Mouse (Mus musculus): ENCODE measurements around the gene Wdr24.

The Wdr24 gene

DNA sequence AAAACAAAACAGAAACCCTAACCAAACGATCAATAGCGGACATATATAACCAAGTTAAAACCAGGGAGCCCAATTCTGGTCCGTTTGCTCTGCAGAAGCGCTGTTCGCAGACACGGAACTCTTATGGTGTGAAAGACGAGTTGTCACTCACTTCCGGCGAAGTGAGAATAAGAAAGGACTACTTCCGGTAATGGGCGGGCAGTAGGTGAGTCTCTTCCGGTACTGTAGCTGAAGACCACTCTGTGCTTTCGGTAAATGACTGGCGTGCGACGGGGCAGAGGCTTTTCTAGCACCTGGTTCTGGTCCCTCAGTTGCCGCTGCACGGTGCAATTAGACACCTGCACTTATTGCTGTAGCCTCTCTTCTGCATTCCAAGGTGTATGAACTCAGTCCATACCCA is at the start of gene Wdr24:
Gene Wdr24, plus strand, starts transcription at position 176 of the 400 bp plus-strand sequence.
- peak; percentile 82 to 94 for DNase-seq (ENCODE audit: inconsistent age in 2 of 2, low spot score in 1 of 2)

DNA sequence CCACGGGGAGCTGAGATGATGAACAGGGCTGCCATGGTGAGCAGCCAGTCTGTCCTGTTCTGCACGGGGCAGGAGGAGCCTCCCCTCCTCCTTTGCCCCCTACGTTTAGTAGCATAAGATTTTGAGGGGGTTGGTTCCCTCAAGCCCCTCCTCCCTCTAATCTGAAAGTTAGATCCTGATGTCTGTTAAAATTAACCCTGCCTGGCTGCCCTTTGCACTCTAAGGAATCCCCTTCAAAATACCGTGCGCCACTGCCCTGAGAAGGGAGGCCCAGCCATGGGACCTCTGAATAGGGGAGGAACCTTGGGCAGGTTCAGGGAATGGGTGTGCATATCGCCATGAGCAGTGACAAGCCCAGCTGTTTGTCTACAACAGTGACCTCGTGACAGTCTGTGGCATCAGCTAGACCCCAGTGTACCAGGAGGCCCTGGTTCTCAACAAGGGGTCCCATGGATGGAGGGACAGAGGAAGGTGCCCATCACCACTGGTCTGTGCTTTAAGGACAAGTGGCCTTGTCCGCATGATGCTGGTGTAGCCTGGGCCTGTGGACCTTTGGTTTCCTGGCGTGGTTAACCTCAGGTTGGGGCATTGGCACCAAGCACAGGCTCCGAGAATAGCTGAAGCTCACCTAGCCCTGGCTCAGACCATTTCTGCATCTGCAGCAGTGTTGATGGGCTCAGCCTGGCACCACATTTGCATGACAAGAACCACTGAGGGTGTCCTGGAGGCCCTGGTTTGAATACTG is 47.9 kb upstream of the Wdr24 start:
- DNase-seq (ENCODE audit: inconsistent age in 2 of 2, low spot score in 1 of 2): no peak

DNA sequence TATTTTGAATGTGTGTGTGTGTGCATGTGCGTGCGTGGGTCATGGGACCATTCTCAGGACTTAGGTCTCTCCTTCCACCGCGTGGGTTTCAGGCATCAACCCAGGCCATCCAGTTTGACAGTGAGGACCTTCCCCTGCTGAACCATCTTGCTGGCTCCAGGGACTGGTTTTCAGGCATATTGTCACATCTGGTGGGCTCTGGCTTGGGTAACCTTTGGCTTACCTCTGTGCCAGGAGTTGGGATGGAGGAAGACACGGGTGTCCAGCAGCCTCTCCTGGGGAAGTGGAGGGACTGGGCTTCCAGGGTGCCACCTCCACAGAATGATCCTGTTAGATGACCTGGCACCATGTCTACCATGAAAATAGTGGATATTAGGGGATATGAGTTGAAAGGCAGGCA is 45.5 kb upstream of the Wdr24 start:
- peak in 1 of 2 experiments; percentile 29 for DNase-seq (ENCODE audit: inconsistent age in 2 of 2, low spot score in 1 of 2)

DNA sequence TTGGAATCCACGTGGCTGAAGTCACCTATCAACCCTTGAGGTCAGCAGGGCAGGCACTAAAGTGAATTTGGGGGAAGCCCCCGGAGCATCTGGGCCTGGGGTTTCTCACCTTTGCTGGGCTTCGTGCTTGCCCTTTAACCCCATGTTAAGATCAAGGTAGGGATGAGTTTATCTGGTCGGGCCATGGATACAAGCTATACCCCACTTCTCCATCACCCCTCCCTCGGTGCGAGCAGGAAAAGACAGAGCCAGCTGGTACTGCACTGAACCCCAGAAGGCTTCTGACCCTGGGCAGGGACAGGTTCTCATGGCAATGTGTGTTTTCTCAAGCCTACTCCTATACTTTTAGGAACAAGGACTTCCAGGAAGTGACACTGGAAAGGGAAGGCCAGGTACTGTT is 42.1 kb upstream of the Wdr24 start:
- no peak for DNase-seq (ENCODE audit: inconsistent age in 2 of 2, low spot score in 1 of 2)

DNA sequence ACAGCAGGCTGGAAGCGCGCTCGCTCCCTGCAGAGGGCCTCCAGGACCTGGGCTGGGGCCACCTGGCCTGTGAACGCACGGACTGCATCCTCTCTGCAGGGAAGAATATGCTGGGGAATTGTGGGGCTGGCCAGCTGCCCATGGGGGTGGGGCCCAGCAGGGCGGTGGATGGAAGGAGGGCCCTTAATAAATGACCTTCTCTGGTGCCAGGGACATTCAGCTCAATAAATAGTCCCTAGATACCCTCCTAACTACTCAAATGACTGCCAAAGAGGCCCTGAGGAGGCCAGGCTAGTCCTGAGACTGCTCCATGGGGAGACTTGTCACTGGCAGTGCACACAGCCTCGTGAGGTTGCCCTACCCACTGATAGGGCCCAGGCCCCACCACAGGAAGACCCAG is 40.3 kb upstream of the Wdr24 start:
- peak; percentile 67 to 88 for DNase-seq (ENCODE audit: inconsistent age in 2 of 2, low spot score in 1 of 2)

DNA sequence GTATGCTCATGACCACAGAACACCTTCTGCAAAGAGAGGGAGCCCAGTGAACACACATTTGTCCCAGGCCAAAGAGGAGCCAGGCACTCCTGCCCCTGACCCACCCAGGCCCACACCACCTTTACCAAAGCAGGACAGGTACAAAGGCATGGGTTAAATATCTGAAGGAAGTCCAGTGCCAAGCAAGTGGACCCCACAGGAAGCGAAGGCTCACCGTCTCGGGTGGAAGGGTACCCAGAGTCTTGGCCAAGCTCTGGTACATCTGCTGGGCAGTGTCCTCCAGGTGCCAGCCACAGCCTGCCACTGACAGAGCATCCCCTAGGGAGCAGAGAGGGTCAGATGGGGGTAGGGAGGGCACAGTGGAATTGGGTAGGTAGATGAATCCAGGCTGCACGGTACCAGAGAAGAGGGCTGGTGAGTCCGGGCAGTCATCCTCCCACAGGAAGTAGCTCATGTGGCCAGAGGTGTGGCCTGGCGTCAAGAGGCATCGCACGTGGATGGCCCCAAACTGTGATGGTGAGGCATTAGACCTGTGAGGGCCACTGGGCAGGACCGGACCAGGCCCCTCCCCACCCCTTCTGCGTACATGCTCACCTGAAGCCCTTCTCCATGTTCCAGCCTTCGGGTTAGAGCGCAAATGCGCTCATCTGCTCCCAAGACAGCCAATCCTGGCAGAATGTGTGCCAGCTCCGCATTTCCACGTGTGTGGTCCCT is 39.4 kb upstream of the Wdr24 start:
- DNase-seq (ENCODE audit: inconsistent age in 2 of 2, low spot score in 1 of 2): peak in 1 of 2 experiments; percentile 53

DNA sequence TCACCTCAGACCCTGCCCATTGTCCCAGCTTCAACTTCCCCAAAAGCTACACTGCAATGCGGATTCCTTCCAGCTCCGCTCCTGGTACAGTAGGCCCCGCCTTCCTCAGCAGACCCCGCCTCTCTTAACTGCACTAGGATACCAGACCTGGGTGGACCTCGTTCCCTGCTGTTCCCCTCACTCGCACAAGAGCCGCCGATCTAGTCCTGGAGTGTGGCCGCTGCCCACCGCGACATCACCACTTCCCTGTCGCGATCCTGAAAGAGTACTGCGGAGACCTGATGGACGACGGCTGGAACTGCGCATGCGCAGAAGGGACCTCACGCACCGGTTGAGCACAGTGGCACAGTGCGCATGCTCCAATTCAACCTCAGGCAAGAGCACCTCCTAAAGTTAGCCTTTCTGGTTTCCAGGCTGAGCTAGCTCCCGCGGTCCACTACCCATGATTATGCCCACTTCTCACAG is 38.1 kb upstream of the Wdr24 start, which contains the start of gene Haghl:
Gene Haghl, minus strand, starts transcription at position 393 of the 465 bp plus-strand sequence.
- DNase-seq (ENCODE audit: inconsistent age in 2 of 2, low spot score in 1 of 2): peak; percentile 97 to 100

DNA sequence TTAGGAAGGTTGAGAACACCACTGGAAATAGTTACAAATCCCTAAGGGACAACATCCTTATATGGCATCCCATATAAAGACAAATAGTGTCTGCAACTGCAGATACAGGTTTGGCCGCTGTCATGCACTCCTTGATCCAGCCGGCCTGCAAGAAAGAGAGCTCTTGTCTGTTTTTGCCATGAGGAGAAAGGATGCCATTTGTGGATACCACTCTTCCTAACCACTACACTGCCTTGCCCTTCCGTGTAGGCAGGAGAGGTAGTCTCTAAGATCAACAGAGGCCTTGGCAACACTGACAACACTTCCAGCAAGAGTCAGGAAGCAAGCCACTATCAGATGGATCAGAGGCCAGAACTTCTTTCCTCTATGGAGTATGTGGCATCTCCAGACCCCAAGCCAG is 37.1 kb upstream of the Wdr24 start, which contains the start of gene Ccdc78:
Gene Ccdc78, plus strand, starts transcription at position 301 of the 400 bp plus-strand sequence.
- DNase-seq (ENCODE audit: inconsistent age in 2 of 2, low spot score in 1 of 2): no peak

DNA sequence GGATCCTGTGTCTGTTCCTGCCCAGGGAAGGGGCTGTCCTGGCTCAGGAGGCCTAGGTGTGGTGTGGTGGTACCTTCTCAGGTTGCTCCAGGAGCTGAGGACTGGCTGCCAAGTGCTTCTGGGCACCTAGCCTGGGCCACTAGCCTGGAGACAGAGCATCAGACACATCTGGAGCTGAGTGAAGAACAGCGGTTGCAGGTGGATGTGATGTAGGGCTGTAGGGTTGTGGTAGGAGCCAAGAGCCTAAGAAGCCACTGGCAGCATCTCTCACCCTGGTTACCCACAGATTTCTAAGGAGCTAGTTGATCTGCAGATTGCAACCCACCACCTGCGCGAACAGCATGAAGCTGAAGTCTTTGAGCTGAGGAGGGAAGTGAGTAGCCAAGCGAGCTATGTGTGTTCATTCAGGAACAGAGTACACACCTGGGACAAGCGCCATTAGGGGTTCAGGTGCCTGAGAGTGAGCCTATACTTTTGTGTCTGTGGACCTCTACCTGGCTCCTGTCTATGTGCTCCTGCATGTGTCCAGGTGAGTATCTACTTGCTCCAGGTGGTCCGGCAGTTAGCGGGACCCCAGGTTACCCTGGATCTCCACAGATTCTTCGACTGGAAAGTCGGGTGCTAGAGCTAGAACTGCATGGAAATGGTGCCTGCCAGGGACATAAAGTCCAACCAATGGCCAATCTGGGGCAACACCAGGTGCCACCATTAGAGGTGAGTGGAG is 36.5 kb upstream of the Wdr24 start:
- DNase-seq (ENCODE audit: inconsistent age in 2 of 2, low spot score in 1 of 2): peak in 1 of 2 experiments; percentile 25

DNA sequence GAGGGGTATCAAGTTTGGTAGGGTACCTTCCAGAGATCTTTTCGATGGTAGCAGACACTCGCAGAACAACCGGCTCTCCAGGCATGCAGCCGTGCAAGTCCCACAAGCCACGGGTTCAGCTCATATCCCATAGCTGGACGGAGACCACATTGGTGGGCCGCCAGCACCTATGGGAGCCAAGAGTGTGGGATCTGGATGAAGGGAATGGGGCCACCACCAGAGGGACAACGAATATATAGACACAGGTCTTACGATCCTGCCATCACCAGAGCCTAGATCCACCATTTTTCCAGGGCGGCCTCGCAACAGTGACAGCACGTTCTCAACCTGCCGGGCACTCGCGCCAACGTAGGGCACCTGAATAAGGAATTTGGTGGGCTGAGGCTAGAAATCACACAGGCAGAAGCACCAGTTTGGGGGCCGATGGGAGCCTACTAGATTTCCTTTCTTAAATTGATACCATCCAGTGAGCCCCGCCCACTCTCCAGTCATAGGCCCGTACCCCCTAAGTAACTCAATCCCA is 32.0 kb upstream of the Wdr24 start:
- peak in 1 of 2 experiments; percentile 16 for DNase-seq (ENCODE audit: inconsistent age in 2 of 2, low spot score in 1 of 2)

DNA sequence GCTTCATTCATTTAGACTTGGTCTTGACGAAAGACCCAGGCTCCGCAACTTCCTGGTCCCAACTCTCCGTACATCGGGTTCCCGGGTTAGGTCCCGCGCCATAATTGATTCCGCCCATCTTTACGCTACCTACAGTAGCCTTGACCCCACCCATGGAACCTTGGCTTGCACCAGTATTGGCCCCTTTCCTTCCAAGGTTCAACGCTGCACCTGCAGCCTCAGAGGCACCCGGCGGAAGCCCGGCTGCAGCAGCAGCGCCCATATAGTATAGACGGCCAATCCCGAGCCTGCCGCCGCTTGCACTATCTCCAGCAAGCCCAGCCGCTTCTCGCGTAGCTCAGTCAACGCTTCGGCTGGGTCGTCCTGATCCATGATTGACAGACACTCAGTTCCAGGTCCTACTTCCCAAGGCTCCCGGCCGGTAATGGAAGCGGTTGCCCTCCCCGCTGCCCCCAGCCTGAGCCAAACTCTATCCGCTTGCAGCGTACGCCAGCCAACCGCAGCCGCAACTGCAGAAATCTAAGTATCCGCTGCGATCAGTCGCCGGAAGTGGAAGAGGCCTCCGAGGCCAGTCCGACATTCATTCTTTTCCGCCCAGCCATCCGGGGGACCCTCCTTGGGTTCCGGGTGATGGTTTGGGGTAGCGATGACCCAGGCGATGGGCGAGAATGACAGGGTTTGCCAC is 31.4 kb upstream of the Wdr24 start:
- DNase-seq (ENCODE audit: inconsistent age in 2 of 2, low spot score in 1 of 2): peak; percentile 87 to 96

DNA sequence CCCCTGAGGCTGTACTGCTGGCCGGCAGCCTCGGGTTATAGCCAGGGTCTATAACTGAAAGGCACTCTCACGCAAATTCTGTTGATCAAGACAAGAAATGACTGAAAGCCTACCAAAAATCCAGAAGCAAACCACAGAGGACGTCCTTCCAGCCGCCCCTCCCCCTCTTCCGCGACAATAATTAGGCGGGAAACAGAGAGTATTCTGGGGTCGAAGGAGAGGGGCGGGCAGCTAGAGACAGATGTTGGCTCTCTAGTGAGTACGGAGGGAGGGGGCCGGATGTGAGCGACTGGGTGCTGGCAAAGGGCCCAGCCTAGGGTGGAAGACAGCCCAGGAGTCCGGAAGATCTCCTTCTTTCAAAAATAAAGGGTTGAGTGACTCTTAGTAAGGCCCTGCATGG is 30.8 kb upstream of the Wdr24 start, which contains the start of gene Fam173a:
Gene Fam173a, minus strand, starts transcription at position 287 of the 400 bp plus-strand sequence.
- DNase-seq (ENCODE audit: inconsistent age in 2 of 2, low spot score in 1 of 2): peak in 1 of 2 experiments; percentile 81

DNA sequence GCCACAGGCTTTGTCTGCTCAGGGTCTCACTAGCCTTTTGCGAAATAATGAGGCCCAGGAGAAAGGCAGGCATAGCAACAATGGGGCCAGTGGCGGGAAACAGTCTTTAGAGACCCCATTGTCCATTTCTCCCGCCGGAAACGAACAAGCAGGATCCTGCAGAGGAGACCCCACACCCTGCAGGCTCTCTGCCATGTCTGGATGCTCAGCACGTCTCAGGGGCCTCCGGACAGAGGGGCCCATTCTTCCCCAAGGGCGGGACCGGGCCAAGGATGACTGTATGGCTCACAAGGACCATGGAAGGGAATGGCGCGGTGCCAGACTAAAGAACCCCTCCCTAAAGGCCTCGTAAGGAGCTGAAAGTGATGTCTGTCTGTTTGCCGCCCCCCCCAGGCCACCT is 29.2 kb upstream of the Wdr24 start:
- no peak for DNase-seq (ENCODE audit: inconsistent age in 2 of 2, low spot score in 1 of 2)

DNA sequence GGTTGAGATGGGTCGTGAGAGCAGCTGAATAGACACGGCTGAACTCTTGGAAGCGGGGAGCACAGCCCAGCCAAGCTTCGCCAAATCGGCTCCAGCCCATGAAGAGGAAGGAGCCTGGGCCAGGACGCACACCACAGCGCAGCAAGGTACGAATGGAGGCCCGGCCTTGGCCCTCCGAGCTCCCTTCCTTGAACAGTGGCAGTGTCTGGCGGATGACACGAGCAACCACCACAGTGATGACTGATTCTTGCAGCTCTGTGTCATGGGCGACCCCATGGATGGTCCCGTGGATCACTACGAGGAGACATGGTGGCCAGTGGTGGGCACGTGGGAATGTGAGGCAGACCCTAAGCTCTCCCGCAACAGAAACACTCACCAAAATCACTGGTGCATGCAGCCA is 28.4 kb upstream of the Wdr24 start:
- DNase-seq (ENCODE audit: inconsistent age in 2 of 2, low spot score in 1 of 2): no peak

DNA sequence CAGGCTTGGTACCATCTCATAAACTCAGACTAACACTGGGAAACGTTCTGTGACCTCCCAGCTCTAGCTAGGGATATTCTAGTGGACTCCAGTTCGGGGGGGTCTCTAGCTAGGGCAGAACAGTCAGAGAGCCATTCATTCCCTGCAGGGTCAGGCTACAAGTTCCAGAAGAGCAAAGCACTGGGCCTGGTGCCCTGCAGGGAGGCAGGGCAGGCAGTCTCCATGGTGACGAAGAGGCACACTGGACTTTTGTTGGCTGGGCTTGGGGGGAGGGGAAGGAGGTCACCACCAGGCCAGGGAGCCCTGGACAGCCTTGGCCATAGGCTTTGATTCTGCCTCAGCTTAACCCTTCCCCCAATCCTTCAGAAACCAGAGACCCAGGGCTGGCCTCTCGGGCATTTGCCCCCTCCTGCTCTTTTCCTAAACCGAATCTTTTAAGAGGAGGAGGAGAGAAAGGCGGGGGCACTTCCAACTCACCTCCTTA is 27.8 kb upstream of the Wdr24 start, which contains the start of gene AC134908.4:
Gene AC134908.4, minus strand, starts transcription at position 51 of the 484 bp plus-strand sequence.
- peak; percentile 52 to 60 for DNase-seq (ENCODE audit: inconsistent age in 2 of 2, low spot score in 1 of 2)

DNA sequence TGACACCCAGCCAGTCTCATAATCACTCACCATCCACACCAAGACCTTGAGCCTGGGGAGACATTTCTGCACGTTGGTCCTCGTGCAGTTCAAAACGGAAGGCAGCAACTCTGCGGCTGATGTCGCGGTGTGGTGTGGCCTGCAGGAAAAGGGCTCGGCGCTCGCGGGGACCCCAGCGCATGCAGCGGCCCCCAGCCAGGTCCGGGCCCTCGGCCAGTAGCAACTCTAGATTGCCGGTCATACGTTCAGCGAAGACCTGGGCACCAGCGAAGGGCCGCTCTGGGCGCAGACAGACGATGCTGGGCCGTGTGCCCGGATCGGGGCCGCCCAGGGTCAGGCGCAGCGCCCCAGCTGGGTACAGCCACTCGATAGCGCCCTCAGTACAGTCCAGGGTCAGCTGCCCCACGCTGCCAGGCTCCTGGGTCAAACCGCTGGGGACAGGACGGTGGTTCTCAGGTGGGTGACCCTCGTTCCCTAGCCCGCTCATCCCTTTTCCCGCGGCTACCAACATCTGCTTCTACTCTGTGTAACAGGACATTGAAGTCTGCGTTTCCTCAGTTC is 27.1 kb upstream of the Wdr24 start:
- DNase-seq (ENCODE audit: inconsistent age in 2 of 2, low spot score in 1 of 2): peak; percentile 59 to 79

DNA sequence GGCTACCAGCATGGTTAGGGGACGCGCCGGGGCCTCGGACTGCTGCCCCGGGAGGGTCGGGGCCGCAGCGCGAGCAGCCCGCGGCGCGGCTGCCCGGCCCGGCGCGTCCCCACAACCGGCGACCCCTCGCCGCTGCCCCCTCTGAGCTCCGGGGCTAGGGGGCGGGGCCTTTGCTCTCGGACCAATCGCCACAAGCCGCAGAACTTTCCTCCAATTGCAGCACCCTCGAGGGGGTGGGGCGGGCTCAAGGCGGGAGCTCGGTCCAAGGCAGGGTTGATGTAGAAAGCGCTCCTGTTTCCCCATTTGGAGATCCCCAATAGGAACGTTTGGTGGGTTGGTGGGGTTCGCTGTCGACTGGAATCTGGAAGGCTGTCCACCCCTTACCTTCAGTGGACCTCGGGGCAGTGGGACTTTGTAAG is 26.5 kb upstream of the Wdr24 start, which contains the start of gene Metrn:
Gene Metrn, minus strand, starts transcription at position 186 of the 419 bp plus-strand sequence.
- DNase-seq (ENCODE audit: inconsistent age in 2 of 2, low spot score in 1 of 2): peak; percentile 90 to 95

DNA sequence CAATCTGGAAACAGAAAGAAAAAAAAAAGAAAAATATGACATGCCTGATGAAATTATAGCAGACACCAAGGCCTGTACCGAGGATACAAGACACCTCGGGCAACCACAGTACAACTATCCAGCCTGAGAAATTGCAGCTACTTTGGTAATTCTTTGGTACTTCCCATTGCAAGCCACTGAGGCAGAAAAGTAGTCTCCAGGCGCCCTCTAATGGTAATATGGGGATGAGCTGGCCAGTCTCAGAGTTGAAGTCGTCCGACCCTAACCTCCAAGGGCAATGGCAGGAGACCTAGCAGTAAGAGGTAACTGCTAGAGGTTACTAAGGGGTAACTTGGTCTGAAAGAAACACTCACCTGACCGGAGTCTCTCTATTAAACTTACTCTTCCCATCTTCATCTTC is 22.4 kb upstream of the Wdr24 start:
- DNase-seq (ENCODE audit: inconsistent age in 2 of 2, low spot score in 1 of 2): peak; percentile 70 to 91

DNA sequence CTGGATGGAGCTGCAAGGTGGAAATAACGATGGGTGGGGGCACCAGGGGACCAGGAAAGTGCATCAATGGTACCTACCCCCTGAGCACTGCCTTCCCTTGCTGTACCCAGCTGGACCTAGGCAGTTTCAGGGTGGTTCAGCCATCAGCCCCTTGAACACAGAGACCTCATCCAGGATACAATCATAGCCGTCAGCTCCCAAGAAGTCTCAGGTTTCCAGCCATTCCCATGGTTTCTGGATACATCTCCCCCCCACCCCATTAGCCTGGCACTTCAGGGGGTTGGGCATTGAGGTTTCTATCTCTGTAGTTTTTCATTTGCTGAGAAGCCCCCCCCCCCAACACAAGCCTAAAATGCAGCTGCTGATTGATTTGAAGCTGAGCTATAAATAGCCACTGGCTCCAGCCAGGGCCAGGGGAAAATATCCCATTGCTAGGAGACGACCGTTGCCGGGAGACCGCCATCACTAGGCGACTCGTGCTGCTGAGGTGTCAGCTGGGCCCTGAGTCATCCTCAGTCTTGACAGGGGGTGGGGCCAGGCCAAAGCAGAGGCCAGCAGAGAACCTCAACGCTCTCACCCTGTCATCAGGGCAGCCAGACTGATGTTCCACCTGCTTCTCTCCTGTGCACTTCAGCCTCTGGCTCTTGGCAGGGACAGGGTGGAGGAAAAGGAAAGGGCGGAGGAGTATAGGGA is 20.5 kb upstream of the Wdr24 start:
- DNase-seq (ENCODE audit: inconsistent age in 2 of 2, low spot score in 1 of 2): peak; percentile 87 to 93
